Mouse (Mus musculus): ENCODE data around the gene Rps23. TPM values are rescaled to one million over a fixed set of nuclear protein-coding genes. Genes with fewer than 3 reads are reported as not detected.
"Not testable (repeated sequence)": the region's sequence is repeated elsewhere in the genome, so short reads cannot be mapped to it uniquely, and the experiment has no call there.

Gene Rps23
- polyA plus RNA-seq, 1 experiment from 2014 or later: 84.9 TPM

- no peak for ATAC-seq (ENCODE audit: low read depth)
- no peaks in the 10 kb centered on the region for H3K9me3 ChIP-seq (replicated peaks; ENCODE audit: control insufficient read depth, low read length)
- no peak within 1 kb of the TSS for H3K9ac ChIP-seq (ENCODE audit: low read depth, low read length)
- no peak within 1 kb of the TSS for H3K4me3 ChIP-seq (ENCODE audit: low read depth, low read length)
- H3K4me1 ChIP-seq (ENCODE audit: control insufficient read depth, low read depth, low read length): no peaks in the 10 kb centered on the region
- no peak within 1 kb of the TSS for H3K4me2 ChIP-seq (ENCODE audit: low read depth, low read length)
- H3K27me3 ChIP-seq (ENCODE audit: control insufficient read depth, insufficient read depth, low read depth, low read length): no peaks in the 10 kb centered on the region
- no peaks in the 10 kb centered on the region for H3K36me3 ChIP-seq (ENCODE audit: control insufficient read depth, insufficient read depth)
- WGBS (ENCODE audit: insufficient replicate concordance): 71% methylated on average over 5 of the region's 5 CpGs
- H3K27ac ChIP-seq (ENCODE audit: low read length): no peak within 1 kb of the TSS
Observed at GRCm38 (mm10) chr13:90905176-90905575, 17.6 kb upstream of the Rps23 start, which contains the start of gene Atp6ap1l. Gene Atp6ap1l, minus strand, starts transcription at chr13:90905355.

- H3K4me2 ChIP-seq (ENCODE audit: low read depth, low read length): no peak overlapping the region
- H3K36me3 ChIP-seq (ENCODE audit: control insufficient read depth, insufficient read depth): no peaks in the 10 kb centered on the region
- H3K9ac ChIP-seq (ENCODE audit: low read depth, low read length): no peak overlapping the region
- no peaks in the 10 kb centered on the region for H3K27me3 ChIP-seq (ENCODE audit: control insufficient read depth, insufficient read depth, low read depth, low read length)
- no peak overlapping the region for H3K4me3 ChIP-seq (ENCODE audit: low read depth, low read length)
- no peaks in the 10 kb centered on the region for H3K9me3 ChIP-seq (replicated peaks; ENCODE audit: control insufficient read depth, low read length)
- H3K4me1 ChIP-seq (ENCODE audit: control insufficient read depth, low read depth, low read length): no peaks in the 10 kb centered on the region
- WGBS (ENCODE audit: insufficient replicate concordance): 72% methylated on average over 12 of the region's 12 CpGs
- no peak for ATAC-seq (ENCODE audit: low read depth)
- H3K27ac ChIP-seq (ENCODE audit: low read length): no peak overlapping the region
Observed at GRCm38 (mm10) chr13:90907376-90907775, 15.4 kb upstream of the Rps23 start.

GRCm38 (mm10) chr13:90912760-90913674 is 9.7 kb upstream of the Rps23 start:
- no peak for ATAC-seq (ENCODE audit: low read depth)
- Histone ChIP-seq H3K4me2 (ENCODE audit: low read depth, low read length) (no peak overlapping the region), H3K4me1 (ENCODE audit: control insufficient read depth, low read depth, low read length) (no peaks in the 10 kb centered on the region), H3K27me3 (ENCODE audit: control insufficient read depth, insufficient read depth, low read depth, low read length) (no peaks in the 10 kb centered on the region), H3K4me3 (ENCODE audit: low read depth, low read length) (no peak overlapping the region), H3K36me3 (ENCODE audit: control insufficient read depth, insufficient read depth) (no peaks in the 10 kb centered on the region), H3K9ac (ENCODE audit: low read depth, low read length) (no peak overlapping the region), H3K27ac (ENCODE audit: low read length) (no peak overlapping the region), H3K9me3 (replicated peaks; ENCODE audit: control insufficient read depth, low read length) (no peaks in the 10 kb centered on the region)
- 77% methylated on average over 17 of the region's 17 CpGs for WGBS (ENCODE audit: insufficient replicate concordance)

- H3K27me3 ChIP-seq (ENCODE audit: control insufficient read depth, insufficient read depth, low read depth, low read length): no peaks in the 10 kb centered on the region
- WGBS (ENCODE audit: insufficient replicate concordance): 60% methylated on average over 7 of the region's 7 CpGs
- no peaks in the 10 kb centered on the region for H3K9me3 ChIP-seq (replicated peaks; ENCODE audit: control insufficient read depth, low read length)
- no peak overlapping the region for H3K27ac ChIP-seq (ENCODE audit: low read length)
- ATAC-seq (ENCODE audit: low read depth): no peak
- H3K4me2 ChIP-seq (ENCODE audit: low read depth, low read length): no peak overlapping the region
- H3K36me3 ChIP-seq (ENCODE audit: control insufficient read depth, insufficient read depth): no peaks in the 10 kb centered on the region
- H3K4me3 ChIP-seq (ENCODE audit: low read depth, low read length): no peak overlapping the region
- no peak overlapping the region for H3K9ac ChIP-seq (ENCODE audit: low read depth, low read length)
- no peaks in the 10 kb centered on the region for H3K4me1 ChIP-seq (ENCODE audit: control insufficient read depth, low read depth, low read length)
Observed at GRCm38 (mm10) chr13:90913675-90914192, 9.0 kb upstream of the Rps23 start.

- ATAC-seq (ENCODE audit: low read depth): no peak
- WGBS (ENCODE audit: insufficient replicate concordance): 86% methylated on average over 4 of the region's 4 CpGs
- Histone ChIP-seq H3K9ac (ENCODE audit: low read depth, low read length) (no peak overlapping the region), H3K4me2 (ENCODE audit: low read depth, low read length) (no peak overlapping the region), H3K4me1 (ENCODE audit: control insufficient read depth, low read depth, low read length) (no peaks in the 10 kb centered on the region), H3K4me3 (ENCODE audit: low read depth, low read length) (no peak overlapping the region), H3K36me3 (ENCODE audit: control insufficient read depth, insufficient read depth) (no peaks in the 10 kb centered on the region), H3K27me3 (ENCODE audit: control insufficient read depth, insufficient read depth, low read depth, low read length) (no peaks in the 10 kb centered on the region), H3K27ac (ENCODE audit: low read length) (no peak overlapping the region), H3K9me3 (replicated peaks; ENCODE audit: control insufficient read depth, low read length) (no peaks in the 10 kb centered on the region)
Observed at GRCm38 (mm10) chr13:90914721-90915120, 8.0 kb upstream of the Rps23 start.

- H3K27ac ChIP-seq (ENCODE audit: low read length): peak overlapping the region; percentile 85
- not testable (repeated sequence) for H3K27me3 ChIP-seq (ENCODE audit: control insufficient read depth, insufficient read depth, low read depth, low read length); ATAC-seq (ENCODE audit: low read depth); H3K9me3 ChIP-seq (replicated peaks; ENCODE audit: control insufficient read depth, low read length)
- peaks cover 19% of the 10 kb centered on the region for H3K36me3 ChIP-seq (ENCODE audit: control insufficient read depth, insufficient read depth)
- peak overlapping the region; percentile 75 for H3K4me2 ChIP-seq (ENCODE audit: low read depth, low read length)
- under 1% methylated on average over 13 of the region's 13 CpGs for WGBS (ENCODE audit: insufficient replicate concordance)
- H3K9ac ChIP-seq (ENCODE audit: low read depth, low read length): peak overlapping the region; percentile 95
- H3K4me3 ChIP-seq (ENCODE audit: low read depth, low read length): peak overlapping the region; percentile 97
- peaks cover 14% of the 10 kb centered on the region for H3K4me1 ChIP-seq (ENCODE audit: control insufficient read depth, low read depth, low read length)
Observed at GRCm38 (mm10) chr13:90923617-90924016, 859 bp downstream of the Rps23 start.

GRCm38 (mm10) chr13:90924072-90924471 is 1.3 kb downstream of the Rps23 start:
- H3K9me3 ChIP-seq (replicated peaks; ENCODE audit: control insufficient read depth, low read length): no peaks in the 10 kb centered on the region
- peaks cover 14% of the 10 kb centered on the region for H3K4me1 ChIP-seq (ENCODE audit: control insufficient read depth, low read depth, low read length)
- 16% methylated on average over 9 of the region's 9 CpGs for WGBS (ENCODE audit: insufficient replicate concordance)
- H3K9ac ChIP-seq (ENCODE audit: low read depth, low read length): peak overlapping the region; percentile 95
- H3K36me3 ChIP-seq (ENCODE audit: control insufficient read depth, insufficient read depth): peaks cover 19% of the 10 kb centered on the region
- H3K4me3 ChIP-seq (ENCODE audit: low read depth, low read length): peak overlapping the region; percentile 97
- ATAC-seq (ENCODE audit: low read depth): no peak
- H3K27ac ChIP-seq (ENCODE audit: low read length): peak overlapping the region; percentile 85
- peak overlapping the region; percentile 75 for H3K4me2 ChIP-seq (ENCODE audit: low read depth, low read length)
- no peaks in the 10 kb centered on the region for H3K27me3 ChIP-seq (ENCODE audit: control insufficient read depth, insufficient read depth, low read depth, low read length)

- WGBS (ENCODE audit: insufficient replicate concordance): 74% methylated on average over 5 of the region's 5 CpGs
- Histone ChIP-seq H3K4me1 (ENCODE audit: control insufficient read depth, low read depth, low read length) (peaks cover 14% of the 10 kb centered on the region), H3K9ac (ENCODE audit: low read depth, low read length) (no peak overlapping the region), H3K27me3 (ENCODE audit: control insufficient read depth, insufficient read depth, low read depth, low read length) (no peaks in the 10 kb centered on the region), H3K9me3 (replicated peaks; ENCODE audit: control insufficient read depth, low read length) (no peaks in the 10 kb centered on the region), H3K4me3 (ENCODE audit: low read depth, low read length) (no peak overlapping the region), H3K4me2 (ENCODE audit: low read depth, low read length) (no peak overlapping the region), H3K36me3 (ENCODE audit: control insufficient read depth, insufficient read depth) (peaks cover 19% of the 10 kb centered on the region), H3K27ac (ENCODE audit: low read length) (no peak overlapping the region)
- ATAC-seq (ENCODE audit: low read depth): no peak
Observed at GRCm38 (mm10) chr13:90925191-90925590, 2.4 kb downstream of the Rps23 start.

- Histone ChIP-seq H3K4me2 (ENCODE audit: low read depth, low read length) (no peak overlapping the region), H3K4me1 (ENCODE audit: control insufficient read depth, low read depth, low read length) (peaks cover 14% of the 10 kb centered on the region), H3K9me3 (replicated peaks; ENCODE audit: control insufficient read depth, low read length) (no peaks in the 10 kb centered on the region), H3K9ac (ENCODE audit: low read depth, low read length) (no peak overlapping the region), H3K27ac (ENCODE audit: low read length) (no peak overlapping the region), H3K27me3 (ENCODE audit: control insufficient read depth, insufficient read depth, low read depth, low read length) (no peaks in the 10 kb centered on the region), H3K4me3 (ENCODE audit: low read depth, low read length) (no peak overlapping the region), H3K36me3 (ENCODE audit: control insufficient read depth, insufficient read depth) (peaks cover 19% of the 10 kb centered on the region)
- no peak for ATAC-seq (ENCODE audit: low read depth)
- WGBS (ENCODE audit: insufficient replicate concordance): 40% methylated on average over 7 of the region's 7 CpGs
Observed at GRCm38 (mm10) chr13:90926125-90926765, 3.5 kb downstream of the Rps23 start.

All from liver, embryonic 16.5 days (tissue).